Mouse (Mus musculus) C2C12 (cell line): ENCODE measurements around the gene Cep350.
A peak's percentile ranks its signal among the peaks of the same experiment; 100 is the strongest.

Experiments
- CTCF ChIP-seq: IDR thresholded peaks from one replicate; pipeline ENCODE4 v1.5.1; 2011; ENCODE audit not compliant: control insufficient read depth, insufficient read depth, insufficient read length
- MAX ChIP-seq: IDR thresholded peaks from one replicate; pipeline ENCODE4 v1.6.1; 2011; ENCODE audit warnings: mild to moderate bottlenecking, control low read depth
- MYOG ChIP-seq: IDR thresholded peaks from one replicate; pipeline ENCODE4 v1.6.1; 2011; ENCODE audit not compliant: control insufficient read depth, insufficient read length; ENCODE audit errors: extremely low read depth
- USF1 ChIP-seq: IDR thresholded peaks from one replicate; pipeline ENCODE4 v1.6.1; 2011; ENCODE audit warnings: low read depth, mild to moderate bottlenecking, control low read depth, moderate library complexity

DNA sequence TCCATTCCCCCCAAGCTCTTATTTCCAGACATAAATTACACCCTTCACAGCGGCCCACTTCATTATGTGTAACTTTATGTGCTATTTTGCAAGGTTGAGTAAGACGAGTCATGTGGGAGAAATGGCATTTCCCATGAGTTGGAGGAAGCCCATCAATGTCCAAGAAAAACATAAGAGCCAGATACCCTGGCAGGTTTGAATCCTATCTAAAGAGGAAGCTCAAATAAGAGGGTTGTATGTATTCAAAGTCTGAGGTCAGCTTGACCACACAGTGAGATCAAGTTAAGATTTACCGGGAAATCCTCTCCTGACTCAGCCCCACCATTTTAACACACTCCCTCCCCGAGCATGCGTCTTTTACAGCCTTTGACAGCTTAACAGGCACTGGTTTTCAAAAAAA is 128.8 kb downstream of the Cep350 start:
- TF ChIP-seq CTCF (no peak), USF1 (peak; percentile 55), MYOG (no peak), MAX (no peak)
